Mouse (Mus musculus): ENCODE data around the gene Nolc1.

- no peak for TF ChIP-seq POLR2A (IDR thresholded peaks at IDR 0.05; ENCODE audit: borderline replicate concordance, insufficient read depth, low read length)
- TF ChIP-seq CTCF (IDR thresholded peaks at IDR 0.05; ENCODE audit: borderline replicate concordance, insufficient read depth, low read depth, low read length): no peak
Measured at GRCm38 (mm10) chr19:46042476-46043011, 33.1 kb upstream of the Nolc1 start.
